Mouse (Mus musculus) T-helper 17 cell (primary cell): ENCODE data around the gene Gipc3.

Source experiments
- in situ Hi-C, 2 experiments: fragments of 300-600 bp; cut with MboI, MseI; formaldehyde crosslinking; loops; 1 replicate in 1 of 2; 2 replicates in 1 of 2; pipeline ENCODE4 v1.15.1; 2025; ENCODE audit warnings: high pct_unique_total_duplicates in 2 of 2

The Gipc3 gene

DNA sequence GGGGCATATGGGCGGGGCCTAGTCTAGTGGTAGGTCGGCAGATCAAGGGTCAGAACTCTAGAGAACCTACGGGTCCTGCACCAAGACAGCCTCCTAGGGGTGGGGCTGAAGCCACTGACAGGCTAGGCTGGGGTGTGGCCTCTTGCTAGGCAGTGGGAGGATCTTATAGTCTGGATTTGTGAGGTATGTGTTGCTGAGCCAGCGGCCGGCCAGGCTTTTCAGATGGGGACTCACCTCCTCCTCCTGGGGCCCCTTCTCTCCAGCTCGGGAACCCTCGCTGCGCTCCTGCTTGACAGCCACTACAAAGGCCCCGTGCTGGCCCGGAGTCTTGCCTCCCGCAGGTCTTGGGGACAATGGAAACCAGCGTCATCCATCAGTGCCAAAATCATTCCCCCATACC lies 6.1 kb upstream of the Gipc3 start:
- in situ Hi-C loops = loop anchor here (5.0 to 10.0 kb wide), 2 partner anchors 47 to 64 kb away; no protein-coding TSS in a partner anchor

DNA sequence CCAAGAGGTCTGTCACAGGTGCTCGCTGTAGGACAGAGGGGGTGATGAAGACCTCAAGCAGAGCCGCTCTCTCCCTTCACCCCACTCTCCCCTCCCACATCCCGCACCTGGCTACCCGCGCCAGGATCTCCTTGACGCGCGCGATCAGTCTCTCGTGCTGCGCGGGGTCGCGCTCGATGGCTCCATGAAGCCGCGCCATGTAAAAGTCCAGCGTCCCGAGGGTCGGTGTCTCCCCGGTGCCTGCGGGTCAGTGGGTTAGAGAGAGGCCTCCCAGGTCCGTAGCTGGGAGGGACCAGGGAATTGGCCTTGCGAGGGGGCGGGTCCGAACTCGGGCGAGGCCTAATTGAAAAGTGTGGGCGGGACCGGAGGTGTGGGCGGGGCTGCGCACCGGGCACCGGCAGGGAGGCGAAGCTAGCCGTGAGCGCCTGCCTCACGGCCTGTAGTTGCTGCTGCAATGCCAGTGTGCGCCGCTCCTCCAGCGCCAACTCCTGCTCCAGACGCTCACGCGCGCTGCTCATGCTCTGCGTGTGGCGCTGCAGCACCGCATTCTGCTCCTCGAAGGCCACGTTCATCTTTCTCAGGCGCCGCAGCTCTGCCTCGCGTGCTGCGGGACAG lies 3.5 kb upstream of the Gipc3 start:
- in situ Hi-C loops = loop anchor here (5.0 to 10.0 kb wide), 2 partner anchors 44 to 62 kb away; no protein-coding TSS in a partner anchor

DNA sequence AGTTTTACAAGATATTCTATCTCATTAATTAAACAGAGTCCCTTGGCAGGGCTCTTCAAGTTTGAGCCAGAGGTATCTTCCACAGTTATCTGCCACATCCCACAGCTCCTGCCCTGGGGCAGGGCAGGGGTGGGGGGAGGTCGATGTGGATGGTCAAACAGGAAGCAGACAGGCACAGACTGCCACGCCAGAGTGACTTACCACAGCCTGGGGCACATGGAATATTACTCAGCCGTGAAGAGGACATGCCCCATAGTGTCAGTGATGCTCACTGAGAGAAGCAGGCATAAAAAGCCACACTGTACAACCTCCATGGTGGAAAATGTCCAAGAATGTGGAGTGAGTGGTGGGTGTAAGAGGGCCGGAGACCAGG lies 2.1 kb upstream of the Gipc3 start:
- in situ Hi-C loops = loop anchor here (5.0 to 10.0 kb wide), 2 partner anchors 43 to 60 kb away; no protein-coding TSS in a partner anchor

DNA sequence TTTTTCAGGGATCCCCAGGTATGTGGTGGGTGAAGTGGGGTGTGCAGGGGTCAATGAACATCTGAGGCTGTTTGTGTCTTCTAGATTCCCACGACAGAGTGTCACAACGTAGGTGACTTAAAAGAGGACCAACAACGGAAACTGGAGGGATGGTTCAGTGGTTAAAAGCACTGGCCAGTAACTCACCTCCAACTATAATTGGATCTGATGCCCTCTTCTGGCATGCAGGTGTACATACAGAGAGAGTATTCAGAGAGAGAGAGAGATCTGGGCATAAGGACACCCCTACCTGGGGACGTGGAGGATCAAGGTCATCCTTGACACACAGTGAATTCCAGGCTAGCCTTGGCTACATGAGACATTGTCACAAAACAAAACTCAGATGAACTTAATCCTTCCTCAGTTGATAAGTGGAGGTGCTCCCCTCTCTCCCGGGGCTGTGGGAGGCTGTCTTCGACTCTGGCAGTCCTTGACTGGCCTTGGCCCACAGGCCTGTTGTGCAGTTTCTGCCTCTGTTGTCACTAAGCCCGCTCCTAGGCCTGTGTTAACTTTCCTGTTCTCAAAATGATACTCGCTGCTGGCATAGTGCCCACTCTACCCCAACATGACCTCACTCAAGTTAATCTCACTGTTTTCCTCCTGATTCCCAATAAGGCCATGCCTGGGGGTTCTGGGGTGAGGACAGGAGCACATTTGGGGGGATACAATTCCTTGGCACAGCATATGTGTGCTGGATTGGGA lies 1.5 kb upstream of the Gipc3 start:
- in situ Hi-C loops = loop anchor here (5.0 to 10.0 kb wide), 2 partner anchors 42 to 60 kb away; no protein-coding TSS in a partner anchor

DNA sequence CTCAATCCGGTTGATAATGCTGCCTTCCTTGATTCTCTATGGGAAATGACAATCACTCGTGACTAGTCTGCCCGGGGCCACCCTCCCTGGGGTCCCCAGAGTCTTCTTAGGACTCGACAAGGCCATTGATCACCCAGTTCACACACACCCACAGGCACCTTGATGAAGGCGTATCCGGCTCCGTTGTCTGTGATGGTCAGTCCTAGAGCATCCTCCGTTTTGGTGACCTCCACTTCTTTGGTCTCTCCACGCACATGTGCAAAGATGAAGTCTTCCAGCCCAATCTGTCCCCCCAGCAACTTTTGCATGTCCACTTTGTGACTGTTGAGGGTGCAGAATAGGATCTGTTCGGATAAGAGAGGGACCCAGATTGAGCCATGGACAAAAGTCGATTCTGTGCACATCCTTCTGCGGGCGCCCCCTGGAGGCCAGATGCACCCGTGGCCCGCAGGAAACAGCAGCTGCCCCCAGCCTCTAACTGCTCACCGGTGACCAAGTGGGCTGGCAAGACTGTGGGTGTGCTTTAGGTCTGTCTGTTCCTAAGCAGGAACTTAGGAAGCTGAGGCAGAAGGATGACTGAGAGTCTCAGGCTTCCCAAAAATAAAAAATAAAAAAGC lies 1.6 kb downstream of the Gipc3 start:
- in situ Hi-C loops = loop anchor here (10.0 kb wide), 1 partner anchor 57 kb away; no protein-coding TSS in a partner anchor

DNA sequence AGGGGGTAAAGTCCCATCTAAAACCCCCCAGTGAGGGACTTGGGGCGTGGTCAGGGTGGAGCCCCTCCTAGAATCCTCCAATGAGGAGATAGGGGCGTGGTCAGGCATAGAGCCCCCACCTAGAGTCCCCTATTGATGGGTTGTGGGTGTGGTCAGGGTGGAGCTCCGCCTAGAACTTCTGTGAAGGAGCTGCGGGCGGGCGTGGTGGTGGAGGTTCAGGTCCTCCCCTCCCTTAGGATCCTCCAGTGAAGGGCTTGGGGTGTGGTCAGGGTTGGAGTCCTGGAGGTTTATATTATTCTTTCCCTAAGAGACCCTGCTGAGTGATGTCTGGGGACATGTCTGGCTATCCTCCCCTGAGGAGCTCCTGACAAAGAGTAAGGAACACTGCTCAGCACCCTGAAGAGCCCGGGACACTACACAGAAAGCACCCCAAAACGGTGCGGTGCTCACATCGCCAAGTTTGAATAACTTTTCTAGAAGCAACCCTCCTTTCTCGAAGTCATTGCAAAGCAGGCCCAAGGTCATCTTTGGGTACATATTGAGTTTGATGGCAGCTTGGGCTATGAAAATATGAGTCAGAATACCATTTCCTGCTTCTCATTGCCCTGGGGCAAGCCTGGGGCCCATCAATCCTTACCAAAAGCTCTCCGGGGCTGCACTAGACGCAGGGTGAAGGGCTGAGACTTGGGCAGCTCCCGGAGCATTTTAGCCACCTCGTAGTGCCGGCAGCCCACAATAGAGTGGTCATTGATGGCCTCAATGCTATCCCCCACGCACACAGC lies 2.3 kb downstream of the Gipc3 start:
- in situ Hi-C loops = loop anchor here (10.0 kb wide), 1 partner anchor 56 kb away; no protein-coding TSS in a partner anchor

GRCm38 (mm10) chr10:81336558-81336957 lies 6.5 kb downstream of the Gipc3 start:
- in situ Hi-C loops = no loop called here

DNA sequence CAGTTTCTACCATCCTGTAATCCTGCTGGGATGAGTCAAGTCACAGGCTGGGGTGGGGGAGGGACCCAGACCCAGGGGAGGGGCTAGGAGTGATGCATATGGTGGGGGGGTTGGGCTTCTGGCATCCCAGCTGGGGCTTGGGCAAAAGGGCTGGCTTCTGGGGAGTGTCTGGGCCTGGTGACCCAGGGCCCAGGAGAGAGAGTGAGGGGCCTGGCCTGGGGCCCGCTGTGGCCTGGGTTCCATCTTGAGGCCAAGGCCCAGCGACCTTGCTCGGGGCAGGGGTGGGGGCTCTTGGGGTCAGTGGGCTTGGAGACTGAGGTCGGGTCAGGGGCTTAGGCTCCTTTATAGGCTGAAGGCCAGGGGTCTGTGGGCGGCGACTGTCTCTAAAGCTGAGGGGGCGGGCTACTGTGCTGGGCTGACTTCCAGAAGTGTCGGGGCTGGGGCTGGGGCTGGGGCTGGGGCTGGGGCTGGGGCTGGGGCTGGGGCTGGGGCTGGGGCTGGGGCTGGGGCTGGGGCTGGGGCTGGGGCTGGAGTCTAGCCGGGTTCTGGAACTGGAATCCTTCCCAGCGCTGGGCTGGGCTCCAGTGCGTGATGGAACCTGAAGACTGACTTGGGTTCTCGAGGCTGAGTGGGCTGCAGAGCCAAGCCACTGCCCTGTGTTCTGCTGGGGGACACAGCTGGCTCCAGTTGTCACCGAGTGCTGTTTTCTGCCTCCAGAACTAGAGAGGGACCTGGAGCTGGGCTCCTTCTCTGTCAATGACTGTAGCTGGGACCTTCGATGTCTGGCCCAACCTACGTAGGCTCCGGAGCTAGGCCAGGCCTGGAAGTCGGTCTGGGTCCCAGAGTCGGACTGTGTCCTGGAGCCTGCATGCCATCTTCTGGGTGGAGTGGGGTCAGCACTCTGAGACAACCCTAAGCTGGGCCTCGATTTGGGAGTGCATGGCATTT lies 7.4 kb downstream of the Gipc3 start:
- in situ Hi-C loops = no loop called here

DNA sequence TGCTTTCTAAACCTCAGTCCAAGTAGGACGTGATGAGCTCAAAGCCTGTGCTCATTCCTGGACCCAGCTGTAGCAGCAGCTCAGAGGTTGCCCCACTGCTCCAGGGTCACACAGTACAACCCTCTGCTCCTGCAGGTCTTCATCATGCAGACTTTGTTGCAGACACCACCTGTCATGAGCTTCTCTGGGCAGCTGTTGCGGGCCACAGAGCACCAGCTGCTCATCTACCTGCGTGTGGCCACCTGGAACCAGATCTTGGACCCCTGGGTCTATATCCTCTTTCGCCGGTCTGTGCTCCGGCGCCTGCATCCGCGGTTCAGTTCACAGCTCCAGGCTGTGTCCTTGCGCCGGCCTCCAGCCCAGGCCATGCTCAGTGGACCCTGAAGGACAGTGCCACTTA lies 8.7 kb downstream of the Gipc3 start:
- in situ Hi-C loops = loop anchor here in 1 of 2 experiments (5.0 kb wide), 1 partner anchor 93 kb away; no protein-coding TSS in a partner anchor

DNA sequence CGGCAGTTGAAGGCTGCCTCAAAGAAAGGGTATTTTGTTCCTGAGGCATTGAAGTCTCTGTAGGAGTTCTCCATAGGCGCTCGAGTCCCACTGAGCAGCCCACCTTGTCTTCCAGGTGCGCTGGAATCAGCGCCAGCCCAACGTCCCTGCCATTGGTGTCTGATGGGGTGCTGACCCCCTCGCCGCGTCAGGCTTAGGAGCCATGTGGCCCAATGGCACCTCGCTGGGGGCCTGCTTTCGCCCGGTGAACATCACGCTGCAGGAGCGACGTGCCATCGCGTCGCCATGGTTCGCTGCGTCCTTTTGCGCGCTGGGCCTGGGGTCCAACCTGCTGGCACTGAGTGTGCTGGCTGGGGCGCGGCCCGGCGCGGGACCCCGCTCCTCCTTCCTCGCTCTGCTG lies 10.8 kb downstream of the Gipc3 start:
- in situ Hi-C loops = loop anchor here in 1 of 2 experiments (5.0 kb wide), 1 partner anchor 95 kb away; no protein-coding TSS in a partner anchor

GRCm38 (mm10) chr10:81330007-81330406 lies 13.1 kb downstream of the Gipc3 start:
- in situ Hi-C loops = loop anchor here in 1 of 2 experiments (5.0 kb wide), 1 partner anchor 97 kb away; no protein-coding TSS in a partner anchor

GRCm38 (mm10) chr10:81329194-81329975 lies 13.7 kb downstream of the Gipc3 start:
- in situ Hi-C loops = no loop called here

DNA sequence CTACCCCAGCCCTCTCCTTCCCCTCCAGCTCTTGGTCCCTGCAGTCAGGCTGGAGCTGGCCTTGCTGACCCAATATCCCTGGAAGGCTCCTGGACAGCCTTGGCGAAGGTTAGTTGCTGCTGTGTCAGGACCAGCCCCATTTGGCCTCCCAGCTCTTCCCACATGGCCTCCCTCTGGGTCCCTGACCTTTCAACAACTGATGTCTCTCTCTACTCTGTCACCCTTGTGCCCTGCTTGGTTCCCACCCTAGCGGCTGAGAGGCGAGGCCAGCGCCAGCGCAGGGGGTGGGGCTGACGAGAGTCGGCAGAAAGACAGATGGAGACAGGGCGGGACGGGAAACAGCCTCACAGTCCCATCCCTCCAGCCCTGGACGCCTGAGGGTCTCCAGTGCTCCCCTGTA lies 14.7 kb downstream of the Gipc3 start, which contains the start of gene Tbxa2r:
TSS of gene Tbxa2r (plus strand) at position 346 of the 400 bp plus-strand sequence.
- in situ Hi-C loops = no loop called here

GRCm38 (mm10) chr10:81327959-81328358 lies 15.1 kb downstream of the Gipc3 start:
- in situ Hi-C loops = no loop called here

GRCm38 (mm10) chr10:81326858-81327257 lies 16.2 kb downstream of the Gipc3 start:
- in situ Hi-C loops = no loop called here

GRCm38 (mm10) chr10:81325781-81326180 lies 17.3 kb downstream of the Gipc3 start:
- in situ Hi-C loops = no loop called here

DNA sequence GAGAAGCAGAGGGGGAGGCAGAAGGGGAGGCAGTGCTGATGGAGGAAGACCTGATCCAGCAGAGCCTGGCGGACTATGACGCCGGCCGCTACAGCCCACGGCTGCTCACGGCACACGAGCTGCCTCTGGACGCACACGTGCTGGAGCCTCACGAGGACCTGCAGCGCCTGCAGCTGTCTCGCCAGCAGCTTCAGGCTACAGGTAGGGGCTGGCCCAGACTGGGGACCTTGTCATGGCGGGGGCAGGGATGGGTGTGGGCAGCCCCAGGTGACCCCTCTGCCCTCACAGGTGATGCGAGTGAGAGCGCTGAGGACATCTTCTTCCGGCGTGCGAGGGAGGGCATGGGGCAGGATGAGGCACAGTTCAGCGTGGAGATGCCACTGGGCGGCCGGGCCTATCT lies 17.9 kb downstream of the Gipc3 start:
- in situ Hi-C loops = no loop called here

GRCm38 (mm10) chr10:81323791-81324530 lies 19.1 kb downstream of the Gipc3 start:
- in situ Hi-C loops = loop anchor here in 1 of 2 experiments (5.0 kb wide), 1 partner anchor 37 kb away; no protein-coding TSS in a partner anchor
